Mouse (Mus musculus): ENCODE measurements at regions not wholly inside any gene's neighbourhood (a gene's known extent, or its start where the extent isn't known, plus 50 kb on each side); places are given as distances from the start of the nearest gene placed in this dataset.

GRCm38 (mm10) chr5:77494601-77495000 lies 86.8 kb upstream of the Igfbp7 start:
- no peak for TF ChIP-seq CTCF (IDR thresholded peaks at IDR 0.05; ENCODE audit: control insufficient read depth, insufficient read depth, insufficient replicate concordance, low read depth, low read length)
- no peak for TF ChIP-seq POLR2A (IDR thresholded peaks at IDR 0.05; ENCODE audit: control insufficient read depth, low read depth, low read length)
